Mouse (Mus musculus): ENCODE results near the gene Spns3. TPM values are rescaled to one million over a fixed set of nuclear protein-coding genes. Genes with fewer than 3 reads are reported as not detected.

Gene Spns3
- polyA plus RNA-seq, 1 experiment from 2014 or later: 0.17 TPM

- Histone ChIP-seq H3K27me3 (ENCODE audit: control insufficient read depth, insufficient read depth, low read length) (no peaks in the 10 kb centered on the region), H3K4me2 (no peak overlapping the region), H3K4me1 (ENCODE audit: control insufficient read depth, insufficient read depth, low read length) (no peaks in the 10 kb centered on the region), H3K36me3 (ENCODE audit: control insufficient read depth, insufficient read depth, low read length) (no peaks in the 10 kb centered on the region), H3K27ac (ENCODE audit: low read depth, low read length) (no peak overlapping the region), H3K9ac (ENCODE audit: low read depth, low read length) (no peak overlapping the region), H3K9me3 (replicated peaks; ENCODE audit: control insufficient read depth, low read length) (no peaks in the 10 kb centered on the region), H3K4me3 (ENCODE audit: low read depth, low read length) (no peak overlapping the region)
- no peak for ATAC-seq (replicated peaks; ENCODE audit: insufficient number of reproducible peaks, low FRiP score, low TSS enrichment)
- WGBS (ENCODE audit: insufficient replicate concordance): 58% methylated on average over 2 of the region's 2 CpGs
Observed at GRCm38 (mm10) chr11:72518449-72518848, 31.9 kb downstream of the Spns3 start.

- no peak for ATAC-seq (replicated peaks; ENCODE audit: insufficient number of reproducible peaks, low FRiP score, low TSS enrichment)
- Histone ChIP-seq H3K4me3 (ENCODE audit: low read depth, low read length) (no peak overlapping the region), H3K27me3 (ENCODE audit: control insufficient read depth, insufficient read depth, low read length) (no peaks in the 10 kb centered on the region), H3K36me3 (ENCODE audit: control insufficient read depth, insufficient read depth, low read length) (no peaks in the 10 kb centered on the region), H3K9me3 (replicated peaks; ENCODE audit: control insufficient read depth, low read length) (no peaks in the 10 kb centered on the region), H3K4me2 (no peak overlapping the region), H3K4me1 (ENCODE audit: control insufficient read depth, insufficient read depth, low read length) (no peaks in the 10 kb centered on the region), H3K9ac (ENCODE audit: low read depth, low read length) (no peak overlapping the region), H3K27ac (ENCODE audit: low read depth, low read length) (no peak overlapping the region)
- 69% methylated on average over 3 of the region's 3 CpGs for WGBS (ENCODE audit: insufficient replicate concordance)
Observed at GRCm38 (mm10) chr11:72514967-72515366, 35.3 kb downstream of the Spns3 start.

GRCm38 (mm10) chr11:72508651-72509050 lies 41.7 kb downstream of the Spns3 start:
- no peaks in the 10 kb centered on the region for H3K9me3 ChIP-seq (replicated peaks; ENCODE audit: control insufficient read depth, low read length)
- no peak overlapping the region for H3K27ac ChIP-seq (ENCODE audit: low read depth, low read length)
- H3K27me3 ChIP-seq (ENCODE audit: control insufficient read depth, insufficient read depth, low read length): no peaks in the 10 kb centered on the region
- no peak overlapping the region for H3K9ac ChIP-seq (ENCODE audit: low read depth, low read length)
- H3K4me2 ChIP-seq: no peak overlapping the region
- H3K36me3 ChIP-seq (ENCODE audit: control insufficient read depth, insufficient read depth, low read length): no peaks in the 10 kb centered on the region
- 84% methylated on average over 5 of the region's 5 CpGs for whole genome bisulfite sequencing (ENCODE audit: insufficient replicate concordance)
- H3K4me3 ChIP-seq (ENCODE audit: low read depth, low read length): no peak overlapping the region
- ATAC-seq (replicated peaks; ENCODE audit: insufficient number of reproducible peaks, low FRiP score, low TSS enrichment): no peak
- H3K4me1 ChIP-seq (ENCODE audit: control insufficient read depth, insufficient read depth, low read length): peaks cover 7% of the 10 kb centered on the region

GRCm38 (mm10) chr11:72507651-72508050 lies 42.7 kb downstream of the Spns3 start:
- Histone ChIP-seq H3K27me3 (ENCODE audit: control insufficient read depth, insufficient read depth, low read length) (no peaks in the 10 kb centered on the region), H3K36me3 (ENCODE audit: control insufficient read depth, insufficient read depth, low read length) (no peaks in the 10 kb centered on the region), H3K4me3 (ENCODE audit: low read depth, low read length) (no peak overlapping the region), H3K4me1 (ENCODE audit: control insufficient read depth, insufficient read depth, low read length) (peaks cover 14% of the 10 kb centered on the region), H3K9ac (ENCODE audit: low read depth, low read length) (no peak overlapping the region), H3K9me3 (replicated peaks; ENCODE audit: control insufficient read depth, low read length) (no peaks in the 10 kb centered on the region), H3K4me2 (no peak overlapping the region), H3K27ac (ENCODE audit: low read depth, low read length) (no peak overlapping the region)
- ATAC-seq (replicated peaks; ENCODE audit: insufficient number of reproducible peaks, low FRiP score, low TSS enrichment): no peak

GRCm38 (mm10) chr11:72504016-72504797 lies 46.1 kb downstream of the Spns3 start:
- H3K27ac ChIP-seq (ENCODE audit: low read depth, low read length): no peak overlapping the region
- H3K9ac ChIP-seq (ENCODE audit: low read depth, low read length): no peak overlapping the region
- no peak overlapping the region for H3K4me3 ChIP-seq (ENCODE audit: low read depth, low read length)
- ATAC-seq (replicated peaks; ENCODE audit: insufficient number of reproducible peaks, low FRiP score, low TSS enrichment): no peak
- no peak overlapping the region for H3K4me2 ChIP-seq
- no peaks in the 10 kb centered on the region for H3K9me3 ChIP-seq (replicated peaks; ENCODE audit: control insufficient read depth, low read length)
- 42% methylated on average over 10 of the region's 10 CpGs for WGBS (ENCODE audit: insufficient replicate concordance)
- no peaks in the 10 kb centered on the region for H3K27me3 ChIP-seq (ENCODE audit: control insufficient read depth, insufficient read depth, low read length)
- H3K36me3 ChIP-seq (ENCODE audit: control insufficient read depth, insufficient read depth, low read length): no peaks in the 10 kb centered on the region
- peaks cover 25% of the 10 kb centered on the region for H3K4me1 ChIP-seq (ENCODE audit: control insufficient read depth, insufficient read depth, low read length)

- Histone ChIP-seq H3K4me2 (no peak overlapping the region), H3K4me1 (ENCODE audit: control insufficient read depth, insufficient read depth, low read length) (peaks cover 25% of the 10 kb centered on the region), H3K4me3 (ENCODE audit: low read depth, low read length) (no peak overlapping the region), H3K9ac (ENCODE audit: low read depth, low read length) (no peak overlapping the region), H3K9me3 (replicated peaks; ENCODE audit: control insufficient read depth, low read length) (no peaks in the 10 kb centered on the region), H3K27ac (ENCODE audit: low read depth, low read length) (no peak overlapping the region), H3K36me3 (ENCODE audit: control insufficient read depth, insufficient read depth, low read length) (no peaks in the 10 kb centered on the region), H3K27me3 (ENCODE audit: control insufficient read depth, insufficient read depth, low read length) (no peaks in the 10 kb centered on the region)
- ATAC-seq (replicated peaks; ENCODE audit: insufficient number of reproducible peaks, low FRiP score, low TSS enrichment): no peak
- WGBS (ENCODE audit: insufficient replicate concordance): 39% methylated on average over 5 of the region's 5 CpGs
Observed at GRCm38 (mm10) chr11:72503501-72503921, 46.8 kb downstream of the Spns3 start.

GRCm38 (mm10) chr11:72502236-72502635 lies 48.1 kb downstream of the Spns3 start:
- Histone ChIP-seq H3K27ac (ENCODE audit: low read depth, low read length) (no peak overlapping the region), H3K4me2 (no peak overlapping the region), H3K36me3 (ENCODE audit: control insufficient read depth, insufficient read depth, low read length) (no peaks in the 10 kb centered on the region), H3K9me3 (replicated peaks; ENCODE audit: control insufficient read depth, low read length) (no peaks in the 10 kb centered on the region), H3K27me3 (ENCODE audit: control insufficient read depth, insufficient read depth, low read length) (no peaks in the 10 kb centered on the region), H3K4me1 (ENCODE audit: control insufficient read depth, insufficient read depth, low read length) (peaks cover 25% of the 10 kb centered on the region), H3K4me3 (ENCODE audit: low read depth, low read length) (no peak overlapping the region), H3K9ac (ENCODE audit: low read depth, low read length) (no peak overlapping the region)
- 12% methylated on average over 8 of the region's 8 CpGs for WGBS (ENCODE audit: insufficient replicate concordance)
- no peak for ATAC-seq (replicated peaks; ENCODE audit: insufficient number of reproducible peaks, low FRiP score, low TSS enrichment)

GRCm38 (mm10) chr11:72501426-72502002 lies 48.8 kb downstream of the Spns3 start:
- Histone ChIP-seq H3K27ac (ENCODE audit: low read depth, low read length) (no peak overlapping the region), H3K9me3 (replicated peaks; ENCODE audit: control insufficient read depth, low read length) (no peaks in the 10 kb centered on the region), H3K9ac (ENCODE audit: low read depth, low read length) (no peak overlapping the region), H3K4me2 (no peak overlapping the region), H3K36me3 (ENCODE audit: control insufficient read depth, insufficient read depth, low read length) (no peaks in the 10 kb centered on the region), H3K4me1 (ENCODE audit: control insufficient read depth, insufficient read depth, low read length) (peaks cover 25% of the 10 kb centered on the region), H3K27me3 (ENCODE audit: control insufficient read depth, insufficient read depth, low read length) (peaks cover under 1% of the 10 kb centered on the region; the same call in 1 of the 2 replicates), H3K4me3 (ENCODE audit: low read depth, low read length) (no peak overlapping the region)
- no peak; the same call in 1 of the 2 replicates for ATAC-seq (replicated peaks; ENCODE audit: insufficient number of reproducible peaks, low FRiP score, low TSS enrichment)
- 26% methylated on average over 5 of the region's 5 CpGs for WGBS (ENCODE audit: insufficient replicate concordance)

GRCm38 (mm10) chr11:72500139-72500538 lies 50.2 kb downstream of the Spns3 start:
- no peak overlapping the region for H3K4me3 ChIP-seq (ENCODE audit: low read depth, low read length)
- peaks cover 2% of the 10 kb centered on the region; the same call in 1 of the 2 replicates for H3K27me3 ChIP-seq (ENCODE audit: control insufficient read depth, insufficient read depth, low read length)
- H3K4me2 ChIP-seq: no peak overlapping the region
- H3K27ac ChIP-seq (ENCODE audit: low read depth, low read length): no peak overlapping the region
- H3K9ac ChIP-seq (ENCODE audit: low read depth, low read length): no peak overlapping the region
- peaks cover 25% of the 10 kb centered on the region for H3K4me1 ChIP-seq (ENCODE audit: control insufficient read depth, insufficient read depth, low read length)
- WGBS (ENCODE audit: insufficient replicate concordance): 90% methylated on average over 4 of the region's 4 CpGs
- no peaks in the 10 kb centered on the region for H3K9me3 ChIP-seq (replicated peaks; ENCODE audit: control insufficient read depth, low read length)
- H3K36me3 ChIP-seq (ENCODE audit: control insufficient read depth, insufficient read depth, low read length): no peaks in the 10 kb centered on the region
- ATAC-seq (replicated peaks; ENCODE audit: insufficient number of reproducible peaks, low FRiP score, low TSS enrichment): no peak

All from heart, embryonic 11.5 days (tissue).